Mouse (Mus musculus) spleen, postnatal 36 days (tissue): ENCODE measurements around the gene Usp50.
A peak's percentile ranks its signal among the peaks of the same experiment; 100 is the strongest.

Source experiments
- DNase-seq, 2 experiments: peaks; one replicate each; pipeline ENCODE4 v3.0.0; 2022; ENCODE audit warnings: low spot score in 2 of 2, mixed read lengths in 1 of 2

The Usp50 gene

DNA sequence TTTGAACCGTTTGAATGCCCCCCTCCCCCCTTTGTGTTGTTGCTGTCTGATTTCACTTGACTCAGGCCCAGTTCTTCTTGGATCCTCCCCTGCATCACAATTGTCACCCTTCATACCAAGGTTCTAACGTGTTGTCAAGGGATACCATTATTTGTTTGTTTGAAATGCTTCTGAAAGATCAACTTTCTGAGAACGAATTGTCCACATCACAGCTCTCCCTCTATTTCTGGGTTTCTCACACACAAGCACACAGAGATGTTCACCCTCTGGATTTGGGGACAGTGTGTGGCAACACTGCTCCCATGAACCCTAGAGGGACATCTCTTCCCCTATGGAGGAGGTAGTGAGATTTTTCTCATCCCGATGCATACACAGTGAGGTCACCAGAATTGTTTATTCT lies at the start of gene Usp50:
Gene Usp50 (minus strand): TSS at position 101 of the 400 bp plus-strand sequence.
- no peak for DNase-seq

DNA sequence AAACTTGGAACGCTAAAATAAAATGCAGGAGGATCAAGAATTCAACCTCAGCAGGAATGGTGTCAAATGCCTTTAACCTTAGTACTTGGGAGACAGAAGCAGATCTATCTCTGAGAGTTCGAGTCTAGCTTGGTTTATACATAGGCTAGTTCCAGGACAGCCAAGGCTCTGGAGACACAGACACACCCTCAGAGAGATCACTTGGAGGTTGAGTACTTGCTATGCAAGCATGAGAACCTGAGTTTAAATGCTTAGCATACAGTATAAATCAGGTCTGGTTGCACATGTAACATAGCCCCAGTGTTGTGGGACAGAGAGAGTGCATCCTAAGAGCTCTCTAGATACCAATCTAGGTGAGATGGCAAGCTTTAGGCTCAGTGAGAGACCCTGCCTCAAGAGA lies 34.1 kb upstream of the Usp50 start:
- DNase-seq: no peak

DNA sequence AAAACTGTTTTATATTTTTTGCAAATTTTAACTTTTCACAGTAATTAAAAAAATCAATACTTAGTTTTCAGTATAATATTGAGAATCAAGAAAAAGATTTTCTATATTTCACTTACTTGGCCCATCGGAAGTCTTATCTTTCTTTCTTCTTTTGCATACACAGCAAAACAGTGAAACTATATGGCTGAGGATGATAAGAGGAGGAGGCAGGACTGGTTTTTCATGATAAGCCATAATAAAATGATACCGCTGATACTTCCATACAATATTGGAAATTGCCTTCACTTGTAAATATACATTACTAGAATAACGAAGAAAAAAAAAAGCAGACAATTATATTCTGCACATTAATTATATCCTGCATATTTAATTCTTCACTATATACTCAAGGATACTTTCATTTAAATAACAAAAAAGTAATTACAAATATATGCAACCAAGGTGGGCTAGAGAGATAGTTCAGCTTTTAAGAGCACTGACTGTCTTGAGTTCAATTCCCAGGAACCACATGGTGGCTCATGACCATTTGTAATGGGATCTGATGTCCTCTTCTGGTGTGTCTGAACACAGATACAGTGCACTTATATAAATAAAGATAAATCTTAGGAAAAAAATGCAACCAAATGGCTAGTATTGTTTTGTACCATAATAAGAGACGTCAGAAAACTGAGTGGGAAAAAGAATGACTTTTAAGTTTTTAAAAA lies 33.5 kb upstream of the Usp50 start:
- DNase-seq: no peak

DNA sequence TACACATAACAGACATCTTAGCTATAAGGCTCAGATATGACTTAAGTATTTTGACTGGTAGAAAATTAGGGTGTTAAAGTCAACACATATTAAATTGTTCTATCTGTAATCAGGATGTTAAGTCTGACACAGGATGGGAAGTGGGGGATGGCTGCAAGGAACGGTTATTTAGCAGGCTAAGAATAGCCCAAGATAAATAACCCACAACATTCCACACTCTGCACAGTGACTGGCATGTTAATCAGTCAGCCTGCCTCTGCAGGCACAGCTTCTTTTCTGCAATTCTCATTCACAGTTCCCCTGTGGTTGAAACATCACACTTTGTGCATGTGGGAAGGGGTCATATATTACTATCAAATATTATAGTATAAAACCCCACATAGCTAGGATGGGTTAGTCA lies 32.6 kb upstream of the Usp50 start:
- DNase-seq: no peak

DNA sequence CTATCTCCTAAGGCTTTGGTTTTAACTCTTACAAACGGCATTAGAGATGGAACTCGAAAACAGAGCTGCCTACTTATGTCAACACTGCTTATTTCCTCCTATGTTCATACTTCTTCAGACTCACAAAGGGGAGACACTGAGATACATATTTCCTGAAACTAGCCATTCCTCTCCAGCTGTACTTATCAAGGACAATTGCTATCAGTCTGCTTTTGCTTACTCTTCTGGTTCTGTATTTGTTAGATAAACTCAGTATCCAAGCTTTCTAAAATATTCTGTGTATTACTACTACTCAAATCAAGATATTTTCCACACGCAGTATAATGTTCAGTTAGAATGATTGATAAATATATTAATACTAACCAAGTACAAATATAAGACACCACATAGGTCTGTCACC lies 18.7 kb upstream of the Usp50 start:
- no peak for DNase-seq

DNA sequence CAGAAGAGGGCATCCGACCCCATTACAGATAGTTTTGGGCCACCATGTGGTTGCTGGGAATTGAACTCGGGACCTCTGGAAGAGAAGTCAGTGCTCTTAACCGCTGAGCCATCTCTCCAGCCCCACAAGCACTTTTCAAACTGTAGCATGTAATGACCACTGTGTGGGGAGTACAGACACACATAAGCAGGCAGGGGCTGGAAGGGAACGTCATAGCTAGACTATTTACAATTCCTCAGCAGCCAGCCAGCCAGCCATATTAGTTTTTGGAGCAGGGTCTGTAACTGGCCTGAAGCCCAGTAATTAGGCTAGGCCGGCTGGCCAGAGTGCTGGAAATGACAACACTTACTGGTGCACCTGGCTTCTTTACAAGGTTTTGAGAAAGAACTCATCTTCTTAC lies 15.2 kb upstream of the Usp50 start:
- no peak for DNase-seq

DNA sequence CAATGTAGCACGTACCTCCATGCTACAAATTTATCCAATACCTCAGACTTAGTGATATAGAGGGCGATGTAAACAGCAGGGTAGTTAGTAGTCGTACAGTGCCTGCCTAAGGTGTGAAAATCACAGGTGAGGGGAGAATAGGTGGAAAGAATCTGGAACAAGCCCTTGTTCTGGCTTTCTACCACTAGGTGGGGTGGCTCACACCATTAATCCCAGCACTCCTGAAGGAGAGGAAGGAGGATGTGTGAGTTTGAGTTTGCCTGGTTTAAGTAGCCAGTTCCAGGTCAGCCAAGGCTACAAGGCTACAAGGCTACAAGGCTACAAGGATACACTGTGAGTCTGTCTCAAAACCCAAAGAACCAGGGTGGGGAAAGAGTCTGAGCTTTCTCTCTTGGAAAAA lies 12.4 kb upstream of the Usp50 start:
- DNase-seq: no peak

DNA sequence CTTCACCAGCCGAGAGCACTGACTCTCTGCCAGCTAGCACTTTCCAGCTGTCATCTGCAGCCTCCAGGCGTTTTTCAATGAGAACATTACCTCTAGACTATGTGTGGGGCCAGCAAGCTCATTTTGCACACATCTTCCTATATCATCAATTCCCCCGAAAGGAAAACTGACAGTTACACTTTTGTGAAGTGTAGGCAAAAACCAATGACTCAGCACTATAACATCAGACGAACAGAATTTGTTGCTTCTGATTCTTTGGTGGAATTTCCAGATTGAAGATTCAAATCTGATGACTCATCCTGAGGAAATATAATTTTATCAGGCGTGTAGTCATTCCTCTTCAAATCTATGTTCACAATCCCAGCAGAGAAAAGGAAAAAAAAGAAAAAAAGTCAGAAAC lies 9.3 kb upstream of the Usp50 start:
- DNase-seq: no peak

DNA sequence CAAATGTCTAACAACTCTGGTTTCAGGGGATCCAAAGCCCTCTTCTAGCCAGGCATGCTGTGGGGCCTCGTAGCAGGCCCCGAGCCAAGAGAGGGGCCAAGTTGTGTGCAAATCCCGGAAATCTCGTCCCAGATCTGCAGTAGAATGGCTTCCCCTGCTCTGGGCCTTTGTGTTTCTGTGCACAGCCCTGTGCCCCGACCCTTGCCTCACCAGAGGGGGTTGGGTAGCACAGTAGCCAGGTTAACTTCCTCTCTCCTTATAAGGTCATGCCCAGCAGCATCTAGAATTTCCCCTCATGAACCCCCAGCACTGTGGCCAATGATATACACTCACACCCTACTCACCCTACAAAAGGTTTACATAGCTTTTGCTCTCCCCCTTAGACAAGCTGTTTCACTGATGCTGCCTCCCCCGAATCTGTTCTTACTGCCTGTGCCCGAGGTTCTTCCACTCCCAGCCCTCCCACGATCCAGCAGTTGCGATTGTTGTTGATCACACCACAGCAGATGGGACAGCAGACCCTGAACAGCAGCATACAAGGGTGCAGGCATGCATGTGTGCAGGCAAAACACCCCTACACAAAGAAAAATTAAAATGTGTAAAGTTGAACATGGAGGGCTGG lies 4.6 kb upstream of the Usp50 start:
- no peak for DNase-seq

DNA sequence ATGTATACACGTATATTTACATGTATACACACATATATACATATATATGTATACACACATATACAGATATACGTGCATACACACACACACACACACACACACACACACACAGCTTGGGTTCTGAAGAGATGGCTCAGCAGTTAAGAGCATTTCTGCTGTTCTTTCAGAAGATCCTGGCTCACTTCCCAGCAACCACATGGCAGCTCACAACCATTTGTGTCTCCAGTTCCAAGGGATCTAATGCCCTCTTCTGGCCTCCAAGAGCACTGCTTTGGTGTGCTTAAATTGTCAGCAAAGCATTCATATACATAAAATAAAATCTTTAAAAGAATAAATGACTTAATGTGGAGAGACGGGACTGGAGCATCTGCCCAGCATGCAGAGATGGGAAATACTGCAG lies 837 bp downstream of the Usp50 start:
- peak in 1 of 2 experiments; percentile 11 for DNase-seq

DNA sequence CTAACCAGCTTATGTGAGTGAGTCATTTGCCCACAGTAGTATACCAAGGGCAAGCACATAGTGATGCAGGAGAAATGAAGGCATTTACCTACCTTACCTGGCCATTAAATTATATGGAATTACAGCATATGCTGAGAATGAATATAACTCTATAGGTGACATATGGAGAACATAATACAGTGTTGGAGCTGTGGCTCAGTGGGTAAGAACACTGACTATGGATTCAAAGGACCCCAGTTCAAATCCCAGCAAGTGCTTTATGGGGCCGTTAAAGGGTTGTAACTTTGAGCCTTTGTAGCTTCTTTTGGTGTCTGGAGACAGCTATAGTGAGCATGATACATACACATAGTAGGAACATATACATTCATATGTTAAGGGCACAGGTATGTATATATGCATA lies 1.8 kb downstream of the Usp50 start:
- no peak for DNase-seq

DNA sequence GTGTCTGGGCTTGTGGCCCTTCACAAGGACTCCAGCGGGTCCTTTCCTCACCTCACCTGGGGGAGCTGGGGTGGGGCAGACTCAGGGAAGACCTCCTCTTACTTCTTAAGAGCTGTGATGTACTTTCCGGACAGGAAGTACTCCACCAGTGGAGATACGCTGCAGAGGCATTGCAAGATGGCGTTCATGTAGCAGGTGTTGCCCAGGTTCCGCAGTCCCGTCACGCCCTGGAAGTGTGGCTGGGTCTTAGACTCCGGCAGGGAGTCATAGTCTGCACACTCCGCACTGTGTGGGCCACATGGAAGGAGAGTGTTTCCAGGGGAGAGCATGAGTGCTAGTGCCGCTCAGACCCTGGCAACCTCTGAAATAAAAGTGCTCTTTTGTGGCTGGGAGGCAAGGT lies 3.0 kb downstream of the Usp50 start:
- DNase-seq: no peak

DNA sequence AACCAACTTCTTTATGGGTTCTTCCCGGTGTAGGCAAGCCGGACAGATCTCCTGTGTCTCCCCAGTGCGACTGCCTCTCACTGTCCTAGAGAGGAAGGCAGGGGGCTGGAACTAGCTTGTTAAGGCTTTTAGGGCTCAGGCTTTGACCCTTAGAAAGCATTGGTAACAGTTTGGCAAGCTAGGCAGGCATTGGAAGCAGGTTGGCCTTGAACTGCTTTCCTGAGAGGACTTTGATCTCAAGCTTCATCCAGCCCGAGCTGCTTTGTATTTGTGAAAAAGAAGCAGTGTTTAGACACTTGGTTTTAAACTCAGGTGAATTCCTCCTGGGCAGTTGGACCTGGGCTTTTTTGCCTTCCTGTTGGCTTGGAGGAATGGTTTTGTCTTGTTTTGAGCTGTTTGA lies 4.5 kb downstream of the Usp50 start:
- no peak for DNase-seq

DNA sequence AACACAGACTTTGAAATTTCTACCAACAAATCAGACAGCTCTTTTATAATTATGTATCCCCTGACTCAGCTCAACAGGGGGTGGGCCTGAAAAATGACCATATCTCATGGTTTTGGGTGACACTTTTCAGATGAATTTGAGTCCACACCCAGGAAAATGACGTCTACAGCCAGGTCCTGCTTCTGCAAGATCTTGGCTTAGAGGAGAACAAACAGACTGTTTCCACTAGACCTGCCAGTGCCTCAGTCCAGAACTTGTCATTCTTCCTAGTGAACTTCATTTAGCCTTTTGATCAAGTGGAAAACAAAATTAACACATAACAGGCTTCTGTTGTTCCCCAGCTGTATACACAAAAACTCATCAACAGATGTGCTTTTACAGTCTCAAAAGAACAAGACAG lies 6.9 kb downstream of the Usp50 start:
- no peak for DNase-seq

DNA sequence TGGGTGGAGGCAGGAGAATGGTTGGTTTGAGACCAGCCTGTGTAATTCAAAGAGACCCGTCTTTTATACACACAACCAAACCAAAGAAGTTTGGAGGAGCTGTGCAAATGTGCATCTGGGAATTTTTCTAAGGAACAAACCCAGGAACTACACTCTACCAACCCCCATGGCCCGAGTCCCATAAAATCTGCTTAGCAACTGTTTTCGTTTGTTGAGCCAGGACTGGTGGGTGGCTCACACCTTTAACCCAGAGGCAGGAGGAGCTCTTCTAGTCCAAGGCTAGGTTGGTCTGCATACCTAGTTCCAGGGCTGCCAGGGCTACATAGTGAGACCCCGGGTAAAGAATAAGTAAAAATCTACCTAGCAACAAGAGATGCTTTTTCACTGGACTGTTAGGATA lies 7.3 kb downstream of the Usp50 start:
- DNase-seq: no peak

DNA sequence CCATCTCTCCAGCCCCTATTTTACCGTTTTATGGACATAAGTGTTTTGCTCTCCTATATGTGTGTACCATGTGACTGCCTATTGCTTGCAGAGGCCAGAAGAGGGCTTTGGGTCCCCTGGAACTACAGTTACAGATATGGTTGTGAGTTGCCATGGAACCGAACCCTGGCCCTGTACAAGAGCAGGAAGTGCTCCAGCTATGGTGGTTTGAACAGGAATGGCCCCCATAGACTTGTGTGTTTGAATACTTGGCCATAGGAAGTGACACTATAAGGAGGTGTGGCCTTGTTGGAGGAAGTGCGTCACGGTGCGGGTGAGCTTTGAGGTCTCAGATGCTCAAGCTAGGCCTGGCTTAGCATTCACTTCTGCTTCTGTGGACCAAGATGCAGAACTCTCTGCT lies 11.1 kb downstream of the Usp50 start:
- DNase-seq: no peak

DNA sequence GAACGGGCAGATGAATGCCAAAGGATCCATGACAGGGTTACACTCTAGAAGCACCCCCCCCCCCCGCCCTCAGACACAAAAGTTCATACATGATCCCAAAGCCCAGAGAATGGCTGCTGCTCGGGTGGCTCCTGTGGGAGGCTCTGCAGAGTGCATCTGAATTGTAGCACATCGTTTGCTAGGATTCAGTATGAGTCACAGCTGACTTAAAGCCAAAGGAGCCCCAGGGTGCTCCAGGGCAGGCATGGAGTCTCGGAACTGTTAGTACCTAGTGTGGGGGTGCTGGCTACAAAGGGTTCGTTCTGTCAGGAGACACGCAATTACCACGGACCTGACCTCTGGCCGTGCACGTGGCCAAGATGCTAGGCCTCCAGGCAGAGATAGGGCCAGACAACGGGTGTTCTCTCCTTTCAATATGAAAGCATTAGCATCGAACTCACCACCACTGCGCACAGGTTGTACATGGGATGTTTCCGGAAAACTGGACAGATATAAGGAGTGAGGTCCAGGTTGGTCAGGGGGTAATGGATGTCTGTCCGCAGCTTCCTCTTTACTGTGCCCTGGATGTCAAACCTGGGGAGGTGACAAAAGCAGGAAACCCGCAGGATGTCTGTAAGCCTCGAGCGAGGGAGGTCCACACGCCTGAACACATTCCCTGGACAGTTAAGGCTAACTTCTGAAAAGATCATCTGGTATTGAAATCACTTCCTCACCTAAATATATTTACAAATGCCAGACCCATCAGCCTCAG lies 13.7 kb downstream of the Usp50 start:
- DNase-seq: no peak

DNA sequence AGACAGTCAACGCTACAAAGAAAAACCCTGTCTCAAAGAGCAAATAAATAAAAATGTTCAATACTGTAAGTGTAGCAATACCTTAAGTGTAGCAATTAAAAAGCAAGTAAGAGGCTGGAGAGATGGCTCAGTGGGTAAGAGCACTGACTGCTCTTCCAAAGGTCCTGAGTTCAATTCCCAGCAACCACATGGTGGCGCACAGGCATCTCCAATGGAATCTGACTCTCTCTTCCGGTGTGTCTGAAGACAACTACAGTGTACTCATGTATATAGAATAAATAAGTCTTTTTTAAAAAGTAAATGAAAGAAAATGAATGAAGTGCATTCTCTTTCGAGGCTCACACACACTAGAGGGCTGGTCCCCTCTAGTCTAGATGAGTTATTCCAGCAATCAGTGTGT lies 15.1 kb downstream of the Usp50 start:
- no peak for DNase-seq

DNA sequence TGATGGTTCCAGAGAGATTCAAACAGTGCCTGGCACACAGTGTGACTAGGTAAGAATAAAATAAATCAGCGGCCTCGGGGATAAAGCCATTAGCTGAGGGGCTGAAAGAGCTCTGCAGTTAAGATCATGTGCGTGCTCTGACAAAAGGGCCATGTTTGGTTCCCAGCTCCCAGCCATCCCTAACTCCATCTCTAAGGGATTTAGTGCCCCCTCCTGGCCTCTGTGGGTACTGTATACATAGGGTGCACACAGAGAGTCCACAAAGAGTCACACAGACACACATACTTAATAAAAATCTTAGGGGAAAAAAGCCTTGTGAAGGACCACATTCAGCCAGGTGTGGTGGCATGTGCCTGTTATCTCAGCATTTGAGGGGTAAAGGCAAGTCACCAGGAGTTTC lies 15.7 kb downstream of the Usp50 start:
- no peak for DNase-seq

DNA sequence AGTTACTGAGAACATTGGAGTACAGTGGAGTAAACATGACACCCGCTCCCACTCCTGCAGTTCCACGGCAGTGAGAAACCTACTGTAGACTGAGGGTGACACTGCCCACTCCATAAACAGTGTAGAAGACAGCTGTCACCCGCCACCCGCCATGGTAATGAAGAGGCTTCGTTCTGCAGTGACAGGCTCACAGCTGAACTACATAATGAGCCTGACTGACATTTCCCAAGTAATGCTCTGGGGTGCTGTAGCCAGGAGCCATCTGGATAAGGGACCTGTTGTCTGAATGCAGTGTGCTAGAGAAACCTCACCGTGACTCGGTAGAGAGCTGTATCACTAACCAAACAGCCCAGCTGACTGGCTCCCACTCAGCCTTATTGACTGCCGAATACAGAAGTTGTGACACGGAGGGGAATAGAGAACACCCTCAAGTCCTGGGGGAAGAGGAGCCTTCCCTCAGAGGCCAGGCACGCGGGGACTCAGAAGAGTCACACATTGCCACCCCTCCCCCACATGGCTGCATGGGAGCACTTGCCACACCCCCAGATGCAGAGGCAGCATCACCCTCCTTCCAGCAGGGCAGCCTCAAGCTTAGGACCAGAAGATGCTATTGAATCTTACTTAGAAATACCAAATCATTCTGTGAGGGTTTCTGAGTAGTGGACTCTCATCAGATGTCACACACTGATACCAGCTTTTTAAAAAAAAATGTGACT lies 17.2 kb downstream of the Usp50 start:
- no peak for DNase-seq

DNA sequence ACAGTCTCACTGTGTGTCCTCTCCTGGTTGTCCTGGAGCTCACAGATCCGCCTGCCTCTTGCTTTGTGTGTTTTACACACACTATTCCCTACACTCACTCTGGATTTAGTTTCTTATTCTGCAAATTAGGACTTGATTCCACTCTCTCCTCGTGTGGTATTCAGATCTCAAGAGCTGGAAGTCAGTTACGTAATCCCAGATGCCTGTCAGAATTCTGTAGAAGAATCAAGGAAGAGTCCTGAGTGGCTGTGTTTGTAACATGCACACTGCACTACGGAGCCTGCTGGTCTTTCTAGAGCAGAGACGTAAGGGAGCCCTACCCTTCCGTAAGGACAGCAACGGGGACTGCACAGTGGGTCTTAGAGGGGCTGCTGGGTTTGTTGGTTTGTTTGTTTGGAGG lies 23.9 kb downstream of the Usp50 start:
- DNase-seq: no peak

DNA sequence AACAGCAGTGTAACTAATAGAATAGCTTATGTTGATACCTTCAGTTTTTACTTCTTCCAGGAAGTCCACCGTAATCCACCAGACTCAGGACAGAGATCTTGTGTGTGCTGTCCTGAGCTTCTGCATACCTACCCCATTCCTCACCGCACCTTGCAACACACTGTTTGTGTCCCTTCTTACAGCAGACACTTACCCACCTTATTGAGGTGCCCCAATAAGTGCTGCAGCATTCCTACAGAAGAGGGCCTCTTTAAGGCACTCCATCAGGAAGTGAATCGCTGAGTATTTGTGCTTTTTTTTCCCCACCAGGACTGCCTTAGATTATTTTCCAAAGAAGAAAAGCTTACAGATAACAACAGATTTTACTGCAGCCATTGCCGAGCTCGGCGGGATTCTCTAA lies 27.6 kb downstream of the Usp50 start:
- DNase-seq: no peak

DNA sequence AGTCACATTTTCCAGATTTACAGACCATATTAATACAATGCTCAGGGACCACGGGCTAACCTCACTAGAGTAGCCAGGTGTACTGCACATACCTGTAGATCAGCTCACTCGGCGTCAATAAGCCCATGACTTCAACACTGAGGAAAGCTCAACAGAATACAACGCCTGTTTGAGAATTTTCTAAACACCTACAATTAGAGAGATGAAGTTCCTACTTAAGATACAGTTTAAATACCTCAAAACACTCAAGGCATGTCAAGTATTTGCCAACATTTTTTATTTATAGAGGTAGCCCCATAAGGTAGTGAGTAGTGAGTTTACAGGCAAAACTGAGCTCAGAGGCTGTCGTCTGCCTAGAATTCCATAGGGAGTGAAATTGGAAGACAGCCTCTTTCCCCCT lies 39.9 kb downstream of the Usp50 start:
- DNase-seq: no peak
